Mouse (Mus musculus) kidney, embryonic 14.5 days (tissue): ENCODE measurements at regions not wholly inside any gene's neighbourhood (a gene's known extent, or its start where the extent isn't known, plus 50 kb on each side); places are given as distances from the start of the nearest gene placed in this dataset.
"Not testable (repeated sequence)": the region's sequence is repeated elsewhere in the genome, so short reads cannot be mapped to it uniquely, and the experiment has no call there.

Experiments used
- ATAC-seq: fragments of 200-750 bp; cut with Nextera tagmentation; 2 replicates; pipeline ENCODE4 v1.8.0; 2017; ENCODE audit warnings: moderate number of reproducible peaks, mild to moderate bottlenecking, moderate TSS enrichment, moderate library complexity; ENCODE audit not compliant: low FRiP score, low TSS enrichment
- H3K27ac ChIP-seq: fragments of 300-500 bp; sonication (generic); 2 replicates; pipeline ENCODE4 v1.5.1; 2014; ENCODE audit warnings: low read depth, mild to moderate bottlenecking, low read length, moderate library complexity, mixed read lengths
- H3K27me3 ChIP-seq: fragments of 300-500 bp; sonication (generic); 2 replicates; pipeline ENCODE4 v1.6.1; 2014; ENCODE audit warnings: mild to moderate bottlenecking, low read length; ENCODE audit not compliant: control insufficient read depth, insufficient read depth
- H3K36me3 ChIP-seq: fragments of 300-500 bp; sonication (generic); 2 replicates; pipeline ENCODE4 v1.6.1; 2014; ENCODE audit warnings: low read length, mixed read lengths; ENCODE audit not compliant: control insufficient read depth, insufficient read depth
- H3K4me1 ChIP-seq: fragments of 300-500 bp; sonication (generic); 2 replicates; pipeline ENCODE4 v1.6.1; 2014; ENCODE audit warnings: low read length, mixed read lengths; ENCODE audit not compliant: control insufficient read depth, insufficient read depth
- H3K4me2 ChIP-seq: fragments of 300-500 bp; sonication (generic); replicated peaks from 2 replicates; pipeline ENCODE4 v1.6.1; 2014; ENCODE audit warnings: low read depth, mild to moderate bottlenecking, low read length
- H3K4me3 ChIP-seq: fragments of 300-500 bp; sonication (generic); 2 replicates; pipeline ENCODE4 v1.5.1; 2014; ENCODE audit warnings: mild to moderate bottlenecking, low read length
- H3K9ac ChIP-seq: fragments of 300-500 bp; sonication (generic); 2 replicates; pipeline ENCODE4 v1.6.1; 2014; ENCODE audit warnings: low read depth, mild to moderate bottlenecking, low read length, moderate library complexity
- H3K9me3 ChIP-seq: fragments of 300-500 bp; sonication (generic); 2 replicates; pipeline ENCODE4 v1.6.1; 2016; ENCODE audit warnings: low read length; ENCODE audit not compliant: control insufficient read depth
- WGBS: fragments of 180-500 bp; shearing (Covaris S2); extraction: QIAGEN DNeasy Blood & Tissue Kit; methylation state at CpG from one replicate; pipeline ENCODE4 v1.1.7; 2014; 5-methylcytosine and 5-hydroxymethylcytosine counted together

- Histone ChIP-seq H3K27me3 (no peaks in the 10 kb centered on the region), H3K9me3 (no peaks in the 10 kb centered on the region), H3K4me2 (no peak overlapping the region), H3K36me3 (no peaks in the 10 kb centered on the region), H3K27ac (no peak overlapping the region), H3K4me3 (no peak overlapping the region), H3K9ac (no peak overlapping the region), H3K4me1 (no peaks in the 10 kb centered on the region)
- no peak for ATAC-seq
These were observed 106.8 kb upstream of the Nyap2 start for GRCm38 (mm10) chr1:80969927-80970326.

GRCm38 (mm10) chr1:80969194-80969593, 107.6 kb upstream of the Nyap2 start:
- H3K27ac ChIP-seq = no peak overlapping the region
- no peak overlapping the region for H3K4me2 ChIP-seq
- H3K36me3 ChIP-seq = no peaks in the 10 kb centered on the region
- WGBS = 83% methylated on average over 1 of the region's 1 CpGs
- H3K4me1 ChIP-seq = no peaks in the 10 kb centered on the region
- ATAC-seq = no peak
- no peaks in the 10 kb centered on the region for H3K27me3 ChIP-seq
- no peak overlapping the region for H3K4me3 ChIP-seq
- H3K9ac ChIP-seq = no peak overlapping the region
- no peaks in the 10 kb centered on the region for H3K9me3 ChIP-seq

- WGBS = 77% methylated on average over 2 of the region's 2 CpGs
- Histone ChIP-seq H3K9me3 (no peaks in the 10 kb centered on the region), H3K4me2 (no peak overlapping the region), H3K36me3 (no peaks in the 10 kb centered on the region), H3K27ac (no peak overlapping the region), H3K4me1 (no peaks in the 10 kb centered on the region), H3K4me3 (no peak overlapping the region), H3K27me3 (no peaks in the 10 kb centered on the region), H3K9ac (no peak overlapping the region)
- no peak for ATAC-seq
These were observed 111.0 kb upstream of the Nyap2 start for GRCm38 (mm10) chr1:80965792-80966191.

- Histone ChIP-seq H3K4me3 (no peak overlapping the region), H3K36me3 (no peaks in the 10 kb centered on the region), H3K27me3 (no peaks in the 10 kb centered on the region), H3K9ac (no peak overlapping the region), H3K27ac (no peak overlapping the region), H3K9me3 (no peaks in the 10 kb centered on the region), H3K4me2 (no peak overlapping the region), H3K4me1 (no peaks in the 10 kb centered on the region)
- WGBS = 88% methylated on average over 5 of the region's 5 CpGs
- ATAC-seq = no peak
These were observed 112.4 kb upstream of the Nyap2 start for GRCm38 (mm10) chr1:80964376-80964775.

- Histone ChIP-seq H3K4me2 (no peak overlapping the region), H3K9ac (no peak overlapping the region), H3K9me3 (no peaks in the 10 kb centered on the region), H3K27me3 (no peaks in the 10 kb centered on the region), H3K36me3 (no peaks in the 10 kb centered on the region), H3K4me3 (no peak overlapping the region), H3K4me1 (no peaks in the 10 kb centered on the region), H3K27ac (no peak overlapping the region)
- WGBS = 74% methylated on average over 1 of the region's 1 CpGs
- no peak for ATAC-seq
These were observed 112.9 kb upstream of the Nyap2 start for GRCm38 (mm10) chr1:80963838-80964237.

- ATAC-seq = no peak
- no peaks in the 10 kb centered on the region for H3K4me1 ChIP-seq
- H3K4me2 ChIP-seq = no peak overlapping the region
- H3K9ac ChIP-seq = no peak overlapping the region
- no peaks in the 10 kb centered on the region for H3K36me3 ChIP-seq
- 87% methylated on average over 4 of the region's 4 CpGs for WGBS
- H3K4me3 ChIP-seq = no peak overlapping the region
- H3K27me3 ChIP-seq = no peaks in the 10 kb centered on the region
- no peaks in the 10 kb centered on the region for H3K9me3 ChIP-seq
- H3K27ac ChIP-seq = no peak overlapping the region
These were observed 126.3 kb upstream of the Nyap2 start for GRCm38 (mm10) chr1:80950406-80950805.

GRCm38 (mm10) chr1:80946049-80946448, 130.7 kb upstream of the Nyap2 start:
- not testable (repeated sequence) for H3K9me3 ChIP-seq, H3K4me3 ChIP-seq, ATAC-seq, H3K9ac ChIP-seq, H3K27ac ChIP-seq, H3K36me3 ChIP-seq, H3K4me1 ChIP-seq, H3K27me3 ChIP-seq, H3K4me2 ChIP-seq

- Histone ChIP-seq H3K27me3 (no peaks in the 10 kb centered on the region), H3K4me3 (no peak overlapping the region), H3K27ac (no peak overlapping the region), H3K36me3 (no peaks in the 10 kb centered on the region), H3K4me1 (no peaks in the 10 kb centered on the region), H3K9me3 (no peaks in the 10 kb centered on the region), H3K9ac (no peak overlapping the region), H3K4me2 (no peak overlapping the region)
- 90% methylated on average over 4 of the region's 4 CpGs for WGBS
- no peak for ATAC-seq
These were observed 137.4 kb upstream of the Nyap2 start for GRCm38 (mm10) chr1:80939372-80939771.

- no peak for ATAC-seq
- H3K4me1 ChIP-seq = no peaks in the 10 kb centered on the region
- WGBS = 84% methylated on average over 4 of the region's 4 CpGs
These were observed 141.0 kb upstream of the Dock10 start for GRCm38 (mm10) chr1:80899281-80899680.

More at GRCm38 (mm10) chr1:80899281-80899680, 141.0 kb upstream of the Dock10 start:
- Histone ChIP-seq H3K27ac (no peak overlapping the region), H3K9me3 (no peaks in the 10 kb centered on the region), H3K9ac (no peak overlapping the region), H3K27me3 (no peaks in the 10 kb centered on the region), H3K4me2 (no peak overlapping the region), H3K4me3 (no peak overlapping the region), H3K36me3 (no peaks in the 10 kb centered on the region)
